Mouse (Mus musculus): Measurements from ENCODE around the gene Cd63.
A peak's percentile ranks its signal among the peaks of the same experiment; 100 is the strongest.

Cd63 gene

GRCm38 (mm10) chr10:128904812-128905211 lies 4.0 kb downstream of the Cd63 start:
- no peak for DNase-seq (ENCODE audit: low spot score in 2 of 2)

GRCm38 (mm10) chr10:128908778-128909448 lies 8.1 kb downstream of the Cd63 start:
- no peak for DNase-seq (ENCODE audit: low spot score in 2 of 2)

- peak; percentile 52 to 57 for DNase-seq (ENCODE audit: low spot score in 2 of 2)
Observed at GRCm38 (mm10) chr10:128909567-128910028, 8.8 kb downstream of the Cd63 start.

GRCm38 (mm10) chr10:128910066-128910841 lies 9.5 kb downstream of the Cd63 start:
- DNase-seq (ENCODE audit: low spot score in 2 of 2), result peak in 1 of 2 experiments; percentile 55

- DNase-seq (ENCODE audit: low spot score in 2 of 2), result no peak
Observed at GRCm38 (mm10) chr10:128911430-128911829, 10.6 kb downstream of the Cd63 start.

GRCm38 (mm10) chr10:128912268-128912667 lies 11.5 kb downstream of the Cd63 start:
- DNase-seq (ENCODE audit: low spot score in 2 of 2), result no peak

- DNase-seq (ENCODE audit: low spot score in 2 of 2), result no peak
Observed at GRCm38 (mm10) chr10:128912791-128913190, 12.0 kb downstream of the Cd63 start.

- DNase-seq (ENCODE audit: low spot score in 2 of 2), result peak; percentile 86 to 94
Observed at GRCm38 (mm10) chr10:128913219-128913618, 12.4 kb downstream of the Cd63 start.

- no peak for DNase-seq (ENCODE audit: low spot score in 2 of 2)
Observed at GRCm38 (mm10) chr10:128913696-128914095, 12.9 kb downstream of the Cd63 start.

- DNase-seq (ENCODE audit: low spot score in 2 of 2), result no peak
Observed at GRCm38 (mm10) chr10:128915550-128915949, 14.8 kb downstream of the Cd63 start.

GRCm38 (mm10) chr10:128916665-128917064 lies 15.9 kb downstream of the Cd63 start:
- DNase-seq (ENCODE audit: low spot score in 2 of 2), result no peak

- DNase-seq (ENCODE audit: low spot score in 2 of 2), result no peak
Observed at GRCm38 (mm10) chr10:128917400-128917799, 16.6 kb downstream of the Cd63 start.

GRCm38 (mm10) chr10:128918246-128918645 lies 17.5 kb downstream of the Cd63 start:
- DNase-seq (ENCODE audit: low spot score in 2 of 2), result peak in 1 of 2 experiments; percentile 59

- DNase-seq (ENCODE audit: low spot score in 2 of 2), result peak in 1 of 2 experiments; percentile 31
Observed at GRCm38 (mm10) chr10:128919203-128919631, 18.4 kb downstream of the Cd63 start.

GRCm38 (mm10) chr10:128919966-128920365 lies 19.2 kb downstream of the Cd63 start:
- no peak for DNase-seq (ENCODE audit: low spot score in 2 of 2)

GRCm38 (mm10) chr10:128920736-128921161 lies 20.0 kb downstream of the Cd63 start:
- DNase-seq (ENCODE audit: low spot score in 2 of 2), result no peak

- DNase-seq (ENCODE audit: low spot score in 2 of 2), result no peak
Observed at GRCm38 (mm10) chr10:128921251-128921650, 20.5 kb downstream of the Cd63 start.

GRCm38 (mm10) chr10:128921883-128922821 lies 21.4 kb downstream of the Cd63 start:
- DNase-seq (ENCODE audit: low spot score in 2 of 2), result no peak

GRCm38 (mm10) chr10:128922822-128923012 lies 21.9 kb downstream of the Cd63 start, which contains the start of gene Rdh5:
TSS of gene Rdh5 (minus strand) at chr10:128922888.
- DNase-seq (ENCODE audit: low spot score in 2 of 2), result no peak

GRCm38 (mm10) chr10:128923013-128923691 lies 22.4 kb downstream of the Cd63 start:
- DNase-seq (ENCODE audit: low spot score in 2 of 2), result peak; percentile 94 to 96

GRCm38 (mm10) chr10:128923935-128924334 lies 23.1 kb downstream of the Cd63 start, which contains the start of gene Bloc1s1:
TSS of gene Bloc1s1 (minus strand) at chr10:128924035.
- no peak for DNase-seq (ENCODE audit: low spot score in 2 of 2)

Data from frontal cortex, postnatal 36 days (tissue).